Mouse (Mus musculus): ENCODE measurements around the gene Rps16. TPM values are rescaled to one million over a fixed set of nuclear protein-coding genes. Genes with fewer than 3 reads are reported as not detected.
A peak's percentile ranks its signal among the peaks of the same experiment; 100 is the strongest.

Gene Rps16
- polyA plus RNA-seq, 1 experiment from 2014 or later, result 824 TPM

- ATAC-seq (ENCODE audit: low FRiP score) (no peak), DNase-seq (ENCODE audit: low spot score, missing footprints) (no peak)
- no peak overlapping the region for H3K27ac ChIP-seq (ENCODE audit: low read depth, low read length)
- H3K9me3 ChIP-seq (ENCODE audit: control insufficient read depth, low read length), result no peaks in the 10 kb centered on the region
- peaks cover 62% of the 10 kb centered on the region for H3K36me3 ChIP-seq (ENCODE audit: control insufficient read depth, insufficient read depth, low read length)
- 94% methylated on average over 17 of the region's 17 CpGs for WGBS
- no peak overlapping the region for H3K4me2 ChIP-seq
- no peaks in the 10 kb centered on the region for H3K27me3 ChIP-seq (ENCODE audit: control insufficient read depth, insufficient read depth, low read length)
- no peaks in the 10 kb centered on the region for H3K4me1 ChIP-seq (ENCODE audit: control insufficient read depth, insufficient read depth, low read length)
- H3K4me3 ChIP-seq (ENCODE audit: low read depth, low read length), result no peak overlapping the region
- no peak overlapping the region for H3K9ac ChIP-seq (ENCODE audit: low read length)
Observed at GRCm38 (mm10) chr7:28318714-28319113, 31.7 kb upstream of the Rps16 start.

- Histone ChIP-seq H3K4me2 (no peak overlapping the region), H3K4me1 (ENCODE audit: control insufficient read depth, insufficient read depth, low read length) (no peaks in the 10 kb centered on the region), H3K27ac (ENCODE audit: low read depth, low read length) (no peak overlapping the region), H3K4me3 (ENCODE audit: low read depth, low read length) (no peak overlapping the region), H3K36me3 (ENCODE audit: control insufficient read depth, insufficient read depth, low read length) (peaks cover 66% of the 10 kb centered on the region), H3K9ac (ENCODE audit: low read length) (no peak overlapping the region), H3K9me3 (ENCODE audit: control insufficient read depth, low read length) (no peaks in the 10 kb centered on the region), H3K27me3 (ENCODE audit: control insufficient read depth, insufficient read depth, low read length) (no peaks in the 10 kb centered on the region)
- 91% methylated on average over 15 of the region's 15 CpGs for WGBS
- ATAC-seq (ENCODE audit: low FRiP score), result no peak
- DNase-seq (ENCODE audit: low spot score, missing footprints), result no peak
Observed at GRCm38 (mm10) chr7:28321974-28322720, 28.3 kb upstream of the Rps16 start.

GRCm38 (mm10) chr7:28325293-28325692 lies 25.2 kb upstream of the Rps16 start:
- Histone ChIP-seq H3K36me3 (ENCODE audit: control insufficient read depth, insufficient read depth, low read length) (peaks cover 50% of the 10 kb centered on the region), H3K27ac (ENCODE audit: low read depth, low read length) (no peak overlapping the region)
- WGBS, result 98% methylated on average over 8 of the region's 8 CpGs

GRCm38 (mm10) chr7:28326457-28326856 lies 24.0 kb upstream of the Rps16 start:
- H3K4me3 ChIP-seq (ENCODE audit: low read depth, low read length), result no peak overlapping the region

More at GRCm38 (mm10) chr7:28325293-28325692, 25.2 kb upstream of the Rps16 start:
- ATAC-seq (ENCODE audit: low FRiP score) (no peak), DNase-seq (ENCODE audit: low spot score, missing footprints) (no peak)
- H3K9me3 ChIP-seq (ENCODE audit: control insufficient read depth, low read length), result no peaks in the 10 kb centered on the region
- no peaks in the 10 kb centered on the region for H3K27me3 ChIP-seq (ENCODE audit: control insufficient read depth, insufficient read depth, low read length)
- no peak overlapping the region for H3K9ac ChIP-seq (ENCODE audit: low read length)
- no peak overlapping the region for H3K4me2 ChIP-seq
- H3K4me3 ChIP-seq (ENCODE audit: low read depth, low read length), result no peak overlapping the region
- no peaks in the 10 kb centered on the region for H3K4me1 ChIP-seq (ENCODE audit: control insufficient read depth, insufficient read depth, low read length)

GRCm38 (mm10) chr7:28328260-28328659 lies 22.2 kb upstream of the Rps16 start:
- DNase-seq (ENCODE audit: low spot score, missing footprints) (no peak), ATAC-seq (ENCODE audit: low FRiP score) (no peak)
- H3K36me3 ChIP-seq (ENCODE audit: control insufficient read depth, insufficient read depth, low read length), result peaks cover 36% of the 10 kb centered on the region
- H3K4me2 ChIP-seq, result no peak overlapping the region
- H3K27me3 ChIP-seq (ENCODE audit: control insufficient read depth, insufficient read depth, low read length), result no peaks in the 10 kb centered on the region
- H3K9ac ChIP-seq (ENCODE audit: low read length), result no peak overlapping the region
- H3K4me3 ChIP-seq (ENCODE audit: low read depth, low read length), result no peak overlapping the region
- no peak overlapping the region for H3K27ac ChIP-seq (ENCODE audit: low read depth, low read length)
- H3K9me3 ChIP-seq (ENCODE audit: control insufficient read depth, low read length), result no peaks in the 10 kb centered on the region
- WGBS, result 98% methylated on average over 2 of the region's 2 CpGs
- no peaks in the 10 kb centered on the region for H3K4me1 ChIP-seq (ENCODE audit: control insufficient read depth, insufficient read depth, low read length)

More at GRCm38 (mm10) chr7:28326457-28326856, 24.0 kb upstream of the Rps16 start:
- no peaks in the 10 kb centered on the region for H3K9me3 ChIP-seq (ENCODE audit: control insufficient read depth, low read length)
- H3K36me3 ChIP-seq (ENCODE audit: control insufficient read depth, insufficient read depth, low read length), result peaks cover 49% of the 10 kb centered on the region
- H3K4me1 ChIP-seq (ENCODE audit: control insufficient read depth, insufficient read depth, low read length), result no peaks in the 10 kb centered on the region
- ATAC-seq (ENCODE audit: low FRiP score) (no peak), DNase-seq (ENCODE audit: low spot score, missing footprints) (no peak)
- H3K27me3 ChIP-seq (ENCODE audit: control insufficient read depth, insufficient read depth, low read length), result no peaks in the 10 kb centered on the region
- no peak overlapping the region for H3K9ac ChIP-seq (ENCODE audit: low read length)
- no peak overlapping the region for H3K27ac ChIP-seq (ENCODE audit: low read depth, low read length)
- no peak overlapping the region for H3K4me2 ChIP-seq
- 81% methylated on average over 4 of the region's 4 CpGs for WGBS

GRCm38 (mm10) chr7:28334534-28334933 lies 15.9 kb upstream of the Rps16 start:
- Histone ChIP-seq H3K27me3 (ENCODE audit: control insufficient read depth, insufficient read depth, low read length) (no peaks in the 10 kb centered on the region), H3K4me1 (ENCODE audit: control insufficient read depth, insufficient read depth, low read length) (peaks cover 9% of the 10 kb centered on the region; the same call in 1 of the 2 replicates), H3K9me3 (ENCODE audit: control insufficient read depth, low read length) (no peaks in the 10 kb centered on the region), H3K27ac (ENCODE audit: low read depth, low read length) (no peak overlapping the region), H3K9ac (ENCODE audit: low read length) (no peak overlapping the region), H3K4me3 (ENCODE audit: low read depth, low read length) (no peak overlapping the region), H3K4me2 (no peak overlapping the region), H3K36me3 (ENCODE audit: control insufficient read depth, insufficient read depth, low read length) (peaks cover 7% of the 10 kb centered on the region; the same call in 1 of the 2 replicates)
- ATAC-seq (ENCODE audit: low FRiP score) (no peak), DNase-seq (ENCODE audit: low spot score, missing footprints) (no peak)
- 95% methylated on average over 4 of the region's 4 CpGs for WGBS

- 95% methylated on average over 2 of the region's 2 CpGs for WGBS
Observed at GRCm38 (mm10) chr7:28335471-28335870, 15.0 kb upstream of the Rps16 start.

GRCm38 (mm10) chr7:28338108-28338998 lies 12.1 kb upstream of the Rps16 start, which contains the start of gene Supt5:
Gene Supt5 (minus strand): TSS chr7:28338746.
- H3K4me1 ChIP-seq (ENCODE audit: control insufficient read depth, insufficient read depth, low read length), result peaks cover 9% of the 10 kb centered on the region; the same call in 1 of the 2 replicates
- peak within 1 kb of the TSS; percentile 96 for H3K4me3 ChIP-seq (ENCODE audit: low read depth, low read length)
- H3K27me3 ChIP-seq (ENCODE audit: control insufficient read depth, insufficient read depth, low read length), result no peaks in the 10 kb centered on the region
- H3K9ac ChIP-seq (ENCODE audit: low read length), result peak within 1 kb of the TSS; percentile 95
- H3K36me3 ChIP-seq (ENCODE audit: control insufficient read depth, insufficient read depth, low read length), result no peaks in the 10 kb centered on the region
- under 1% methylated on average over 76 of the region's 77 CpGs for WGBS
- peak within 1 kb of the TSS; percentile 78 for H3K27ac ChIP-seq (ENCODE audit: low read depth, low read length)
- peak; percentile 99 for DNase-seq (ENCODE audit: low spot score, missing footprints)
- no peaks in the 10 kb centered on the region for H3K9me3 ChIP-seq (ENCODE audit: control insufficient read depth, low read length)
- H3K4me2 ChIP-seq, result peak within 1 kb of the TSS; percentile 89
- peak; percentile 98 for ATAC-seq (ENCODE audit: low FRiP score)

More at GRCm38 (mm10) chr7:28335471-28335870, 15.0 kb upstream of the Rps16 start:
- Histone ChIP-seq H3K9ac (ENCODE audit: low read length) (no peak overlapping the region), H3K27me3 (ENCODE audit: control insufficient read depth, insufficient read depth, low read length) (no peaks in the 10 kb centered on the region), H3K27ac (ENCODE audit: low read depth, low read length) (no peak overlapping the region), H3K36me3 (ENCODE audit: control insufficient read depth, insufficient read depth, low read length) (peaks cover 4% of the 10 kb centered on the region; the same call in 1 of the 2 replicates), H3K9me3 (ENCODE audit: control insufficient read depth, low read length) (no peaks in the 10 kb centered on the region), H3K4me1 (ENCODE audit: control insufficient read depth, insufficient read depth, low read length) (peaks cover 9% of the 10 kb centered on the region; the same call in 1 of the 2 replicates), H3K4me3 (ENCODE audit: low read depth, low read length) (no peak overlapping the region), H3K4me2 (no peak overlapping the region)
- DNase-seq (ENCODE audit: low spot score, missing footprints) (no peak), ATAC-seq (ENCODE audit: low FRiP score) (no peak)

Measured in midbrain, embryonic 11.5 days (tissue).